Mouse (Mus musculus) hindbrain, embryonic 11.5 days (tissue): ENCODE measurements around the gene Rnf6. TPM values are rescaled to one million over a fixed set of nuclear protein-coding genes. Genes with fewer than 3 reads are reported as not detected.

Experiments
- ATAC-seq: fragments of 200-750 bp; cut with Nextera tagmentation; 2 replicates; pipeline ENCODE4 v1.8.0; 2017; ENCODE audit warnings: mild to moderate bottlenecking, moderate TSS enrichment, moderate library complexity; ENCODE audit not compliant: low FRiP score
- DNase-seq: peaks from one replicate; pipeline ENCODE4 v3.0.0-alpha.2; 2015; ENCODE audit warnings: low spot score
- H3K27ac ChIP-seq: fragments of 300-500 bp; sonication (generic); 2 replicates; pipeline ENCODE4 v1.5.1; 2014; ENCODE audit warnings: mild to moderate bottlenecking, low read depth, low read length
- H3K27me3 ChIP-seq: fragments of 300-500 bp; sonication (generic); 2 replicates; pipeline ENCODE4 v1.6.1; 2014; ENCODE audit warnings: mild to moderate bottlenecking, low read length, moderate library complexity, mixed read lengths; ENCODE audit not compliant: control insufficient read depth, insufficient read depth
- H3K36me3 ChIP-seq: fragments of 300-500 bp; sonication (generic); 2 replicates; pipeline ENCODE4 v1.6.1; 2014; ENCODE audit warnings: mild to moderate bottlenecking, low read length, moderate library complexity, mixed read lengths; ENCODE audit not compliant: control insufficient read depth, insufficient read depth
- H3K4me1 ChIP-seq: fragments of 300-500 bp; sonication (generic); replicated peaks from 2 replicates; pipeline ENCODE4 v1.6.1; 2014; ENCODE audit warnings: low read length, mixed read lengths; ENCODE audit not compliant: control insufficient read depth, insufficient read depth
- H3K4me2 ChIP-seq: fragments of 300-500 bp; sonication (generic); replicated peaks from 2 replicates; pipeline ENCODE4 v1.6.1; 2014; ENCODE audit warnings: mild to moderate bottlenecking, low read depth, low read length
- H3K4me3 ChIP-seq: fragments of 300-500 bp; sonication (generic); 2 replicates; pipeline ENCODE4 v1.5.1; 2014; ENCODE audit warnings: low read depth, low read length
- H3K9ac ChIP-seq: fragments of 300-500 bp; sonication (generic); 2 replicates; pipeline ENCODE4 v1.6.1; 2014; ENCODE audit warnings: low read depth, low read length
- H3K9me3 ChIP-seq: fragments of 300-500 bp; sonication (generic); 2 replicates; pipeline ENCODE4 v1.6.1; 2016; ENCODE audit warnings: low read length; ENCODE audit not compliant: control insufficient read depth
- WGBS: fragments of 180-500 bp; shearing (Covaris S2); extraction: QIAGEN DNeasy Blood & Tissue Kit; methylation state at CpG from one replicate; pipeline ENCODE4 v1.1.7; 2014; 5-methylcytosine and 5-hydroxymethylcytosine counted together
- polyA plus RNA-seq: library from polyadenylated mRNA; unstranded; fragments of >200 nt; fragmentation: Nextera tagmentation; extraction: Ambion mirVana; gene quantifications from 2 replicates; pipeline ENCODE4 v1.2.1, GENCODE M21; 2014

The Rnf6 gene
- polyA plus RNA-seq, 1 experiment from 2014 or later, result 22.1 TPM

DNA sequence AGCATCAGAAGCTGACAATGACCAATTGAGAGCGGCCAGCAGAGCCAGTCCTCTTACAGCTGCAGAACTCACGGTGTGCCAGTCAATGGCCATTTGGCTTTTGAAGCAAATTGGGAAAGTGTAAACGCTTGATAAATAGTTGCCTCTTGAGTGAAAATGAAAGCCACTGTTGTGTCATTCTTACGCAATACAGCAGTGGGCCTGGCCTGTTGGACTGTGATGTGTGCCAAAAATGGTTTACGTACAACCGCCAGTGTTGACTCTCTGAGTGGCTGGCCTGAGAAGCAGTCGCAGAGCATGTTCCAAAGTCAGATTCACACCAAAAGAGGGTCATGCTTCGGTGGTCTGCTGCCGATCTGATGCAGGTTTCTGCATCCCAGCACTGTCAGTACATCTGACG, 27.4 kb upstream of the Rnf6 start:
- H3K4me3 ChIP-seq, result no peak overlapping the region
- 93% methylated on average over 10 of the region's 10 CpGs for WGBS
- no peak overlapping the region for H3K27ac ChIP-seq
- ATAC-seq, result no peak
- H3K27me3 ChIP-seq, result no peaks in the 10 kb centered on the region
- no peaks in the 10 kb centered on the region for H3K4me1 ChIP-seq
- DNase-seq, result no peak
- H3K36me3 ChIP-seq, result no peaks in the 10 kb centered on the region
- H3K9ac ChIP-seq, result no peak overlapping the region
- no peaks in the 10 kb centered on the region for H3K9me3 ChIP-seq
- no peak overlapping the region for H3K4me2 ChIP-seq

DNA sequence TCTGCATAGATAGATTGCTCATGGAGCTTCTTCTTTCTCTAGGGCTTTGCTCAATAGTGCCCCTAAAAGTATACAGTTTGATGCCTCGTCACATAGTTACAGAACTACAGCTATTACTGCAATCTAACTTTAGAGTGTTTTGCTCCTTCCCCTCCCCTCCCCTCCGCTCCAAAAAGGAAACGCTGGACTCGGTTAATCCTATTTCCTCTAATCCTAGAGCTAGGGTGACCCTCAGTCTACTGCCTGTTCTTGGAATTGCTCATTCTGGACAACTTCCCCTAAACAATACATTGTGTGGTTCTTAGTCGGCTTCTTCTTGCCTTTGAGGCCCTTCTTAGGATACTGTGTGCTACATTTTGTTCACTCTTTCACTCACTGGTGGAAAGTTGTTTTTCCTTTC, 26.4 kb upstream of the Rnf6 start:
- H3K27me3 ChIP-seq, result no peaks in the 10 kb centered on the region
- 89% methylated on average over 5 of the region's 5 CpGs for WGBS

DNA sequence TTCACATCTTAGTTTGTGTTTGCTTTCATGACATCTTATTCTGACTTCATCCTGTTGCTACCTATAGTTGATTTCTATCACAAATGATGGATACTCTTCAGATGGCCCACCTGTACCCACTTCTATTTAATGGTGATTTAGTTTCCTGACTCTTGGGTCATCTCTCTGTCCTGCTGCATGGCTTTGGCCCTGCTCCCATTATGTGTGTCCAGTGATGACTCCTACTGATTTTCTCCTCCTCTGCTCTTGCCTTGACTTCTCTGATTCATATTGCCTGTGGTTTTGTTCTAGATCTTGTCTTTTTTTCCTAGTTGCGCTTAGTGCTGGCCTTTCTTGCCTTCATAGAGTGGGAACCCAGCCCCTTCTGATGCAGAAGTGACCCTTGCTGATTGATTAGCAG, 25.0 kb upstream of the Rnf6 start:
- Histone ChIP-seq H3K36me3 (no peaks in the 10 kb centered on the region), H3K9me3 (no peaks in the 10 kb centered on the region), H3K9ac (no peak overlapping the region), H3K4me1 (no peaks in the 10 kb centered on the region), H3K4me2 (no peak overlapping the region), H3K27ac (no peak overlapping the region), H3K27me3 (no peaks in the 10 kb centered on the region), H3K4me3 (no peak overlapping the region)
- DNase-seq (no peak), ATAC-seq (no peak)
- 92% methylated on average over 1 of the region's 1 CpGs for WGBS

More for the DNA sequence above, 26.4 kb upstream of the Rnf6 start:
- H3K4me3 ChIP-seq, result no peak overlapping the region
- no peak overlapping the region for H3K9ac ChIP-seq
- DNase-seq, result no peak
- H3K4me1 ChIP-seq, result no peaks in the 10 kb centered on the region
- no peaks in the 10 kb centered on the region for H3K36me3 ChIP-seq
- no peak overlapping the region for H3K27ac ChIP-seq
- H3K4me2 ChIP-seq, result no peak overlapping the region
- ATAC-seq, result no peak
- no peaks in the 10 kb centered on the region for H3K9me3 ChIP-seq

DNA sequence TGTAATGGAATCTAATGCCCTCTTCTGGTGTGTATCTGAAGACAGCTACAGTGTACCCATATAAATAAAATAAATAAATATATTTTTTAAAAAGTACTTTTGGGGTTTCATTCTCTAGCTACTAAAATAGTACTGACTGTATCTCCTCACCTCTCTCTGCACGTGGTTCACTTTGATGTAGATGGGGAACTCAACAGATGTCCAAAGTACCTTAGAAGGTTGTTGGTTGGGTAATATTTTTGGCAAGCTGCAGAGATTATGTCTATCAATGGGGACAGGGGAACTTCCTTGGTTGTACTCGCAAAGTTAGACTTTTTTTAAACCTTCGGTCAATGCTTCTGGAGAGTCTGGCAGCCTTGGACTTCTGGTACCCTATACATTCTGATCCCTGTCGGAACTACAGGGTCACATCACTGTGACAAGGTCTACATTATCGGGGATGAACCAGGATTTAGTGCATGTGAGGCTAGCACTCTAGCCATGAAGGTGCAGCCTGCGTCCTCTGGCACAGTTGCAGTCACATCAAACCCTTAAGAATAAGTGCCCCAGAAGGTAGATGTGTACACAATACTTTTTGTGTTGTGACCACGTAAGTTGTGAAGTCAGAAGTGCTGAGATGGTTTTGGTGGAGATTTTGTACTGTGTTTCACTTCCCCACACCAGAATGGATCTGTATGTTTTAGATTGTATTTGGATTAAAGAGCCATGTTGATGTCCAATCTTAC, 24.5 kb upstream of the Rnf6 start:
- no peak for ATAC-seq
- no peak for DNase-seq
- H3K4me2 ChIP-seq, result no peak overlapping the region
- H3K4me1 ChIP-seq, result no peaks in the 10 kb centered on the region
- H3K27ac ChIP-seq, result no peak overlapping the region
- no peak overlapping the region for H3K9ac ChIP-seq
- H3K9me3 ChIP-seq, result no peaks in the 10 kb centered on the region
- no peaks in the 10 kb centered on the region for H3K27me3 ChIP-seq
- whole genome bisulfite sequencing, result 94% methylated on average over 7 of the region's 7 CpGs
- no peaks in the 10 kb centered on the region for H3K36me3 ChIP-seq
- H3K4me3 ChIP-seq, result no peak overlapping the region

DNA sequence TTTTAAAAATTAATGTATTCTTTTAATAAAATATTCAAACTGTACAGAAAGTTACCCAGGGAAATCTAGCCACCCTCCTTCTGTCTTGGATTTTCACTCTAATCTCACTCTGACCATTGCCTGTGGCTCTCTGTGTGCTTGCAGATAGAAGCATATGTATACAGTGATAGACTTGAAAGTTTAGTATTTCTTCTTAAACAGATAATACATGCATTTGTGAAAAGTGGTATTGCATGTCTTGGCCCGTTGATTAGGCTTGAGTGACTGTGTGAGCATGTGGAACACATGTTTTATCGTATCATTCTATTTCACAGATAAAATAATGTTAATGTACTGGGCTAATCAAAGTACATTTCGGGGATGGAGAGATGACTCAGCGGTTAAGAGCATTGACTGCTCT, 23.8 kb upstream of the Rnf6 start:
- no peaks in the 10 kb centered on the region for H3K27me3 ChIP-seq
- no peak overlapping the region for H3K4me2 ChIP-seq
- WGBS, result 96% methylated on average over 4 of the region's 4 CpGs
- H3K9me3 ChIP-seq, result no peaks in the 10 kb centered on the region
- H3K36me3 ChIP-seq, result no peaks in the 10 kb centered on the region
- H3K4me3 ChIP-seq, result no peak overlapping the region
- no peak overlapping the region for H3K9ac ChIP-seq
- no peaks in the 10 kb centered on the region for H3K4me1 ChIP-seq
- no peak overlapping the region for H3K27ac ChIP-seq
- no peak for ATAC-seq
- DNase-seq, result no peak

DNA sequence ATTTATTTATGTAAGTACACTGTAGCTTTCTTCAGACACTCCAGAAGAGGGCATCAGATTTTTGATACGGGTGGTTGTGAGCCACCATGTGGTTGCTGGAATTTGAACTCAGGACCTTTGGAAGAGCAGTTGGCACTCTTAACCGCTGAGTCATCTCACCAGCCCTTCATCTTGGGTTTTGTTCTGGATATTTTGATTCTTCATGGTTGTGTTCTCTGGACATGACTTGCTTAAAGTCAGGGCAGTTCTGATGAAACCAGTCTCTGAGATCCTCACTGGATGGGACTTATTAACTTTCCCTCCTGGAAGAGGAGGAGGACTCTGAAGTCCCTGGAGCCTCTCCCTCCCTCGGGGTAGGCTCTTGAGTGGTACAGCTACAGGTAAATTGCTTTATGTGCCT, 19.8 kb upstream of the Rnf6 start:
- WGBS, result 90% methylated on average over 3 of the region's 3 CpGs
- DNase-seq (no peak), ATAC-seq (no peak)
- H3K9me3 ChIP-seq, result no peaks in the 10 kb centered on the region
- no peak overlapping the region for H3K4me3 ChIP-seq
- no peak overlapping the region for H3K4me2 ChIP-seq
- no peaks in the 10 kb centered on the region for H3K36me3 ChIP-seq
- H3K9ac ChIP-seq, result no peak overlapping the region
- no peak overlapping the region for H3K27ac ChIP-seq
- H3K27me3 ChIP-seq, result no peaks in the 10 kb centered on the region
- H3K4me1 ChIP-seq, result no peaks in the 10 kb centered on the region

DNA sequence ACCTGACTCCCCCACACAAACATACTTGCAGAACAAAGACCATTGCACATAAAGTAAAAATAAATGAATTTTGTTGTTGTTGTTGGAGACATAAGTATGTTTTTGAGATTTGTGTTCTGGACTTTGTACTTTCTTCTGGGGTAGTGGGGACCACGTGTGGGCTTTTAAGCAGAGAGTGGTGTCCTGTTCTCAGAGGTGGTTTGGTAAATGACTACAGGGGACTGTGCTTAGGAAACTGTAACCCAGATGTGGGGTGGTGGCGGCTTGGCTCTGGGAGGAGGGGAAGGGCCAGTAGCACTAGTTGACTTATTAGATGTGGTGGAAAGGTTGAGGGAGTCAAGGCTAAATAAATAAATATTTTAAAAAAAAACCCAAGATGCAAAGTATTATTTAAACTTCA, 19.4 kb upstream of the Rnf6 start:
- H3K4me3 ChIP-seq, result no peak overlapping the region
- no peaks in the 10 kb centered on the region for H3K9me3 ChIP-seq
- H3K9ac ChIP-seq, result no peak overlapping the region
- no peak for DNase-seq
- 98% methylated on average over 2 of the region's 2 CpGs for WGBS
- no peaks in the 10 kb centered on the region for H3K4me1 ChIP-seq
- H3K36me3 ChIP-seq, result no peaks in the 10 kb centered on the region
- no peak overlapping the region for H3K4me2 ChIP-seq
- ATAC-seq, result no peak
- H3K27me3 ChIP-seq, result no peaks in the 10 kb centered on the region
- H3K27ac ChIP-seq, result no peak overlapping the region

DNA sequence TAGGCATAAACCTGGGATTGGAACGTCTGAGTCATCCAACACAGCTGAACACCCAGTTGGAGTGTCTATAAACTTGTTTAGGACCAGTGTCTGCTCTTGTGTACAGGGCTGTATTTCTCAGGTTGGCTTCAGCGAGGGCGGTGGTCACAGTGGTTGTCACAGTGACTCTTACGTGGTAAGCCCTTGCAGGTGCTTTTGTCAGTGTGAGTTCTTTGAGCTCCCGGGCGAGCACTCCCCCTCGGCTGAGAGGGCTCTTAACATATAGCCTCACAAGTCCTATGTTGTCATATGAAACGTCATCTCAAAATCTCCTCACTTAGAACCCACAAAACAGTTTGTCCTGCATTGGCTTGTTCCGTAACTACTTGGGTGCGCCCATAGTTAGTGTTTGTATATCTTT, 16.9 kb upstream of the Rnf6 start:
- no peak overlapping the region for H3K4me3 ChIP-seq
- H3K4me2 ChIP-seq, result no peak overlapping the region
- no peaks in the 10 kb centered on the region for H3K36me3 ChIP-seq
- ATAC-seq, result no peak
- no peak for DNase-seq
- no peak overlapping the region for H3K27ac ChIP-seq
- no peaks in the 10 kb centered on the region for H3K9me3 ChIP-seq
- H3K27me3 ChIP-seq, result no peaks in the 10 kb centered on the region
- H3K9ac ChIP-seq, result no peak overlapping the region
- 91% methylated on average over 10 of the region's 10 CpGs for WGBS
- no peaks in the 10 kb centered on the region for H3K4me1 ChIP-seq

DNA sequence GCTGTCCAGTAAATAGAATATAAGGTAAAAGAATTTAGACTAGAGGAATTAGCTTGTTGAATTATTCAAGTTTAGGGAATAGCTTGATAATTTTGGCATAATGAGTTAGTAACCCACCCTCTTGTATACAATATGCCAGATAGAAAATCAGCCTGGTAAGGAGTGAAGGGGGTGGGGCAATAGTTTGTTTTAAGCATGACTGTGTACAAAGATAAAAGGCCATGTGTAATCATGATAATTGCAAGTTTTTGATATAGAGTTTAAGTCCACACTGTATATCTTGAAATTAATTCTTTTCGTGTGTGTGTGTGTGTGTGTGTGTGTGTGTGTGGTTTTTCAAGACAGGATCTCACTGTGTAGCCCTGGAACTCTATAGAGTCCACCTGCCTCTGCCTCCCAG, 13.0 kb upstream of the Rnf6 start:
- ATAC-seq (no peak), DNase-seq (no peak)
- H3K4me1 ChIP-seq, result no peaks in the 10 kb centered on the region; the same call in 1 of the 2 replicates
- no peaks in the 10 kb centered on the region for H3K9me3 ChIP-seq
- H3K4me2 ChIP-seq, result no peak overlapping the region
- no peaks in the 10 kb centered on the region for H3K27me3 ChIP-seq
- no peak overlapping the region for H3K4me3 ChIP-seq
- 88% methylated on average over 1 of the region's 1 CpGs for WGBS
- no peak overlapping the region for H3K27ac ChIP-seq
- no peaks in the 10 kb centered on the region for H3K36me3 ChIP-seq
- H3K9ac ChIP-seq, result no peak overlapping the region
